Mouse (Mus musculus) intestine, embryonic 15.5 days (tissue): ENCODE results near the gene Tnfaip2. TPM values are rescaled to one million over a fixed set of nuclear protein-coding genes. Genes with fewer than 3 reads are reported as not detected.
A peak's percentile ranks its signal among the peaks of the same experiment; 100 is the strongest.

ENCODE experiments used
- ATAC-seq: fragments of 200-750 bp; cut with Nextera tagmentation; 2 replicates; pipeline ENCODE4 v1.8.0; 2017; ENCODE audit warnings: moderate TSS enrichment, moderate library complexity
- H3K27ac ChIP-seq: fragments of 300-500 bp; sonication (generic); 2 replicates; pipeline ENCODE4 v1.5.1; 2015; ENCODE audit warnings: mild to moderate bottlenecking, inconsistent platforms
- H3K27me3 ChIP-seq: fragments of 300-500 bp; sonication (generic); replicated peaks from 2 replicates; pipeline ENCODE4 v1.6.1; 2015; ENCODE audit warnings: inconsistent platforms
- H3K36me3 ChIP-seq: fragments of 300-500 bp; sonication (generic); 2 replicates; pipeline ENCODE4 v1.6.1; 2015; ENCODE audit warnings: inconsistent platforms
- H3K4me1 ChIP-seq: fragments of 300-500 bp; sonication (generic); replicated peaks from 2 replicates; pipeline ENCODE4 v1.6.1; 2015; ENCODE audit warnings: inconsistent platforms
- H3K4me2 ChIP-seq: fragments of 300-500 bp; sonication (generic); replicated peaks from 2 replicates; pipeline ENCODE4 v1.6.1; 2015; ENCODE audit warnings: mild to moderate bottlenecking, inconsistent platforms
- H3K4me3 ChIP-seq: fragments of 300-500 bp; sonication (generic); replicated peaks from 2 replicates; pipeline ENCODE4 v1.5.1; 2015; ENCODE audit warnings: inconsistent platforms
- H3K9ac ChIP-seq: fragments of 300-500 bp; sonication (generic); 2 replicates; pipeline ENCODE4 v1.6.1; 2015; ENCODE audit warnings: inconsistent platforms
- H3K9me3 ChIP-seq: fragments of 300-500 bp; sonication (generic); 2 replicates; pipeline ENCODE4 v1.6.1; 2016; ENCODE audit warnings: inconsistent platforms
- WGBS: fragments of 180-500 bp; shearing (Covaris S2); methylation state at CpG from one replicate; pipeline ENCODE4 v1.1.7; 2015; 5-methylcytosine and 5-hydroxymethylcytosine counted together
- polyA plus RNA-seq: library from polyadenylated mRNA; unstranded; fragments of >200 nt; fragmentation: Nextera tagmentation; extraction: Ambion mirVana; gene quantifications from 2 replicates; pipeline ENCODE4 v1.2.1, GENCODE M21; 2015

The Tnfaip2 gene
- polyA plus RNA-seq, 1 experiment from 2014 or later = 5.7 TPM

GRCm38 (mm10) chr12:111430049-111430867 is 12.0 kb upstream of the Tnfaip2 start:
- H3K27ac ChIP-seq = peak overlapping the region; percentile 30
- H3K9me3 ChIP-seq = no peaks in the 10 kb centered on the region
- H3K4me3 ChIP-seq = peak overlapping the region; percentile 34
- WGBS = 27% methylated on average over 27 of the region's 27 CpGs
- peak overlapping the region; percentile 36; the same call in 1 of the 2 replicates for H3K9ac ChIP-seq
- no peaks in the 10 kb centered on the region for H3K36me3 ChIP-seq
- peak overlapping the region; percentile 75 for H3K4me2 ChIP-seq
- no peak for ATAC-seq
- peaks cover 55% of the 10 kb centered on the region for H3K4me1 ChIP-seq
- peaks cover 44% of the 10 kb centered on the region for H3K27me3 ChIP-seq

- H3K4me1 ChIP-seq = peaks cover 48% of the 10 kb centered on the region
- H3K4me2 ChIP-seq = 0 out of 2 replicates have a peak overlapping the region, but pooled peaks have one; percentile 75
- H3K9ac ChIP-seq = 0 out of 2 replicates have a peak overlapping the region, but pooled peaks have one; percentile 5
- H3K27ac ChIP-seq = peak overlapping the region; percentile 13; the same call in 1 of the 2 replicates
- H3K4me3 ChIP-seq = no peak overlapping the region
- WGBS = 40% methylated on average over 14 of the region's 14 CpGs
- H3K36me3 ChIP-seq = no peaks in the 10 kb centered on the region
- ATAC-seq = no peak
- H3K27me3 ChIP-seq = peaks cover 38% of the 10 kb centered on the region
- no peaks in the 10 kb centered on the region for H3K9me3 ChIP-seq
Observed at GRCm38 (mm10) chr12:111430868-111431817, 11.1 kb upstream of the Tnfaip2 start.

GRCm38 (mm10) chr12:111432097-111432496 is 10.2 kb upstream of the Tnfaip2 start:
- peaks cover 37% of the 10 kb centered on the region for H3K27me3 ChIP-seq
- H3K9me3 ChIP-seq = no peaks in the 10 kb centered on the region
- H3K9ac ChIP-seq = no peak overlapping the region
- ATAC-seq = no peak
- no peak overlapping the region for H3K4me2 ChIP-seq
- no peak overlapping the region for H3K4me3 ChIP-seq
- 0 out of 2 replicates have a peak overlapping the region, but pooled peaks have one; percentile 5 for H3K27ac ChIP-seq
- H3K4me1 ChIP-seq = peaks cover 48% of the 10 kb centered on the region
- H3K36me3 ChIP-seq = no peaks in the 10 kb centered on the region
- 35% methylated on average over 4 of the region's 4 CpGs for WGBS

- Histone ChIP-seq H3K4me2 (no peak overlapping the region), H3K27ac (0 out of 2 replicates have a peak overlapping the region, but pooled peaks have one; percentile 44), H3K4me3 (no peak overlapping the region), H3K27me3 (peaks cover 32% of the 10 kb centered on the region), H3K9ac (no peak overlapping the region), H3K36me3 (no peaks in the 10 kb centered on the region), H3K9me3 (no peaks in the 10 kb centered on the region), H3K4me1 (peaks cover 49% of the 10 kb centered on the region)
- ATAC-seq = no peak
- 59% methylated on average over 5 of the region's 5 CpGs for WGBS
Observed at GRCm38 (mm10) chr12:111432751-111433331, 9.4 kb upstream of the Tnfaip2 start.

- H3K4me1 ChIP-seq = peaks cover 39% of the 10 kb centered on the region
- no peak overlapping the region for H3K4me2 ChIP-seq
- peaks cover 22% of the 10 kb centered on the region for H3K27me3 ChIP-seq
- no peak for ATAC-seq
- no peak overlapping the region for H3K9ac ChIP-seq
- no peak overlapping the region for H3K4me3 ChIP-seq
- H3K9me3 ChIP-seq = no peaks in the 10 kb centered on the region
- 28% methylated on average over 6 of the region's 7 CpGs for WGBS
- H3K36me3 ChIP-seq = no peaks in the 10 kb centered on the region
- peak overlapping the region; percentile 40; the same call in 1 of the 2 replicates for H3K27ac ChIP-seq
Observed at GRCm38 (mm10) chr12:111434164-111434744, 8.0 kb upstream of the Tnfaip2 start.

- ATAC-seq = no peak
- H3K27me3 ChIP-seq = peaks cover 19% of the 10 kb centered on the region
- peak overlapping the region; percentile 40; the same call in 1 of the 2 replicates for H3K27ac ChIP-seq
- H3K36me3 ChIP-seq = no peaks in the 10 kb centered on the region
- H3K4me1 ChIP-seq = peaks cover 37% of the 10 kb centered on the region
- 48% methylated on average over 8 of the region's 8 CpGs for WGBS
- H3K9me3 ChIP-seq = no peaks in the 10 kb centered on the region
- no peak overlapping the region for H3K4me2 ChIP-seq
- no peak overlapping the region for H3K4me3 ChIP-seq
- no peak overlapping the region; the same call in 1 of the 2 replicates for H3K9ac ChIP-seq
Observed at GRCm38 (mm10) chr12:111434745-111435327, 7.4 kb upstream of the Tnfaip2 start.

- Histone ChIP-seq H3K9ac (no peak overlapping the region), H3K27me3 (peaks cover 8% of the 10 kb centered on the region), H3K4me2 (no peak overlapping the region), H3K36me3 (no peaks in the 10 kb centered on the region), H3K9me3 (no peaks in the 10 kb centered on the region), H3K4me3 (no peak overlapping the region), H3K27ac (no peak overlapping the region), H3K4me1 (peaks cover 26% of the 10 kb centered on the region)
- no peak for ATAC-seq
- WGBS = 85% methylated on average over 3 of the region's 3 CpGs
Observed at GRCm38 (mm10) chr12:111436170-111436569, 6.1 kb upstream of the Tnfaip2 start.

- Histone ChIP-seq H3K36me3 (no peaks in the 10 kb centered on the region), H3K27me3 (peaks cover 7% of the 10 kb centered on the region), H3K4me2 (no peak overlapping the region), H3K27ac (no peak overlapping the region), H3K4me3 (no peak overlapping the region), H3K9ac (no peak overlapping the region), H3K9me3 (no peaks in the 10 kb centered on the region), H3K4me1 (peaks cover 26% of the 10 kb centered on the region)
- WGBS = 75% methylated on average over 8 of the region's 8 CpGs
- no peak for ATAC-seq
Observed at GRCm38 (mm10) chr12:111436640-111437039, 5.6 kb upstream of the Tnfaip2 start.

- Histone ChIP-seq H3K9ac (no peak overlapping the region), H3K4me2 (no peak overlapping the region), H3K27ac (0 out of 2 replicates have a peak overlapping the region, but pooled peaks have one; percentile 9), H3K9me3 (no peaks in the 10 kb centered on the region), H3K36me3 (no peaks in the 10 kb centered on the region), H3K4me1 (peaks cover 25% of the 10 kb centered on the region), H3K27me3 (peaks cover 14% of the 10 kb centered on the region), H3K4me3 (no peak overlapping the region)
- ATAC-seq = no peak
- 61% methylated on average over 5 of the region's 5 CpGs for WGBS
Observed at GRCm38 (mm10) chr12:111437222-111437900, 4.9 kb upstream of the Tnfaip2 start.

GRCm38 (mm10) chr12:111438850-111439249 is 3.4 kb upstream of the Tnfaip2 start:
- ATAC-seq = peak; percentile 60
- Histone ChIP-seq H3K9me3 (no peaks in the 10 kb centered on the region), H3K9ac (no peak overlapping the region), H3K4me3 (no peak overlapping the region), H3K27me3 (peaks cover 29% of the 10 kb centered on the region), H3K36me3 (no peaks in the 10 kb centered on the region), H3K27ac (no peak overlapping the region), H3K4me2 (no peak overlapping the region), H3K4me1 (peaks cover 29% of the 10 kb centered on the region)
- 69% methylated on average over 6 of the region's 6 CpGs for WGBS
